Mouse (Mus musculus): ENCODE measurements around the gene Tgfb1i1.

DNA sequence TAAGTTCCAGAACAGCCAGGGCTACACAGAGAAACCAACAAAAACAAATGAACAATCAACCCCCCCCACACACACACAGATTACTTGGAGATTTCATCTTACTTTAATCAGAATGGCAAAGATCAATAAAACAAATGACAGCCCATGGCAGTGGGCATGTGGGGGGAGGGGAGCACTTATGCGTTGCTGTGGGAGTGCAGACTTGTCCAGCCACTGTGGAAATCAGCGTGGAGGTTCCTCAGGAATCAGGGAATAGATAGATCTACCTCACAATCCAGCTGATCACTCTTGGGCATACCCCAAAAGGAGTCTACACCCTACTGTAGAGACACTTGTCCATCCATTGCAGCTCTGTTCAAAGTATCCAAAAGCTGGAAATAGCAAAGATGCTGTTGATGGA is 8.4 kb downstream of the Tgfb1i1 start:
- TF ChIP-seq CTCF (IDR thresholded peaks at IDR 0.05; ENCODE audit: low read depth, low read length) (no peak), POLR2A (IDR thresholded peaks at IDR 0.05; ENCODE audit: extremely low read depth, insufficient read depth, low read length) (no peak)

All from liver, adult 2 months (tissue).